Mouse (Mus musculus) layer of hippocampus, adult 2 months (tissue): ENCODE measurements at regions not wholly inside any gene's neighbourhood (a gene's known extent, or its start where the extent isn't known, plus 50 kb on each side); places are given as distances from the start of the nearest gene placed in this dataset.

ENCODE experiments used
- DNase-seq, 2 experiments: peaks; one replicate each; pipeline ENCODE4 v3.0.0; 2022; ENCODE audit warnings: low spot score in 2 of 2
- H3K27ac ChIP-seq: fragments of 200-600 bp; 2 replicates; pipeline ENCODE4 v1.8.1; 2022
- H3K4me3 ChIP-seq: fragments of 200-600 bp; 2 replicates; pipeline ENCODE4 v1.8.1; 2022; ENCODE audit warnings: mild to moderate bottlenecking
- CTCF ChIP-seq: fragments of 200-600 bp; conservative IDR thresholded peaks from 2 replicates; pipeline ENCODE4 v1.8.1; 2022; ENCODE audit warnings: antibody characterized with exemption, mild to moderate bottlenecking, moderate library complexity

DNA sequence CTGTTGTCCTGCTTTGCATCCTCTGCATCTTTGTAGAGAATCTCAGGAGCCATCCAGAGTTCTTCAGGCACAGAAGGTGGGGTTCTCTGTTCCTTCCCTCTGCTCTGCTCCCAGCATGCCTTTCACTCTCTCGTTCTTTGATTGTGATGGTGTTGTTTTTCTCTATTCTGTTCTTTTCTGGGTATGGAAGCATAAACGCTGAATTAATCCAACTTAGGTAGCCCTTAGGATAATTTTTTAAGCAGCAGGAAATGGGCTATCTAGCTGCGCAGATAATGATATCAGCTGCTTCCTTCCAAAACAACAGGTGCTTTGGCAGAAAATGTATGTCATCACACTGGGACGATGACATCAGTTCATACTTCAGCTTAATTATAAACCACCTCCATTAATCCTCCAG lies 395.8 kb upstream of the Plscr5 start:
- H3K27ac ChIP-seq, result no peak overlapping the region

DNA sequence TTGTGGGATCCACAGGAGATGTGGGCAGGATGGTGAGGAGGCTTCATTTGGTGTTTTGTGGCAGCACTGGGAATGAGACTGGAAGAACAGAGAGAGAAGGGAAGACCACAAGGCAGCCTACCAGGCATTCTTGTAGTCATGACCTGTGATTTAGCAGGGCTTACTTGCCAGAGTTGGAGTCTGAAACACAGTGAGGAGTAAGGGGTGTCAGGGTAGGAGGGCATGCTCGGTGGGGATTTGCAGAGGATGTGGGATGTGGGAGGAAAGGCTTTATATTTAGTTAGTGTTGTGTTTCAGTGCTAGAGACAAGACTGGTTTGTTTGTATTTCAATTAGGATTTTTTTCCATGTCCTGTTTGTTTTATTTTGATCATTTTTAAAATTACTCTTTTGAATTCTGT lies 387.3 kb upstream of the Zic1 start:
- no peak overlapping the region for H3K4me3 ChIP-seq
- no peak for TF ChIP-seq CTCF
- no peak for DNase-seq
- H3K27ac ChIP-seq, result no peak overlapping the region

More for the DNA sequence above, 395.8 kb upstream of the Plscr5 start:
- DNase-seq, result no peak
- H3K4me3 ChIP-seq, result no peak overlapping the region
- TF ChIP-seq CTCF, result no peak

DNA sequence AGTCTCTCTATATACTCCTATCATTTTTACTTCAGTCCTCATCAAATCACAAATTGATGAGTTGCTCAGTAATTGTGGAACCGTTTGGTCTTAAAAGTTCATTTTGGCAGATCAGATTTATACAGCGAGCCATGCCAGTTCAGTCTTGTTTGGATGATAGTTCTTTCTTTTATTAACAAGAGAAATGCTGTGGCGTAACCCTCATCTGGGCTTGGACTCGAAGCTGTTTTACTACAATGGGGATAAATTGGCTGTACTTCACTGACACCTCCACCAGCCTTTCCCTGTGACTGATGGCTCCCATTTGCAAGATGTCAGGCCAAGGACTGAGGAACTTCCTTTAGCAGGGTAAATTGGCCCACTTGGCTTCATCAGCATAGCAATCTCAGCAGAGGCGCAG lies 345.5 kb upstream of the Zic1 start:
- DNase-seq, result no peak
- TF ChIP-seq CTCF, result no peak
- Histone ChIP-seq H3K4me3 (no peak overlapping the region), H3K27ac (no peak overlapping the region)

DNA sequence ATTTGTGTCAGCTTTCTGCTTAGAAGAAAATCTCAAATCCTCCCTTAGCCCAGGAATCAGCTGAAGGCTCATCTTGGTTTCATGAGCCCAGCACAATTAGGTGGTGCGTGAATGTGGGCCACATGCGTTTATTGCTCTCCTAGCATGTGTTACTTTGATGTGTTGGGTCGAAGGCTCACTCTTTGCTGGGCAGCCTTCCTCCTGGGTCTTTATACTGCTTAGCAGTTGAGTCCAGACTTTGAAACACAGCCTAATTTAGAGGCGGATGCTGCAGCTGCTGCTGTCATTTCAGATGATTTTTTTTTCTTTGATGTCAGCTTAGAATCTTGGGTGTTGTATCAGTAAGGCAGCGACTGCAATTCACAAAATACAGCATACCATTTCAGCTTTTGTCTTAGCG lies 315.2 kb upstream of the Zic1 start:
- no peak for DNase-seq
- H3K27ac ChIP-seq, result no peak overlapping the region
- H3K4me3 ChIP-seq, result no peak overlapping the region
- no peak for TF ChIP-seq CTCF

DNA sequence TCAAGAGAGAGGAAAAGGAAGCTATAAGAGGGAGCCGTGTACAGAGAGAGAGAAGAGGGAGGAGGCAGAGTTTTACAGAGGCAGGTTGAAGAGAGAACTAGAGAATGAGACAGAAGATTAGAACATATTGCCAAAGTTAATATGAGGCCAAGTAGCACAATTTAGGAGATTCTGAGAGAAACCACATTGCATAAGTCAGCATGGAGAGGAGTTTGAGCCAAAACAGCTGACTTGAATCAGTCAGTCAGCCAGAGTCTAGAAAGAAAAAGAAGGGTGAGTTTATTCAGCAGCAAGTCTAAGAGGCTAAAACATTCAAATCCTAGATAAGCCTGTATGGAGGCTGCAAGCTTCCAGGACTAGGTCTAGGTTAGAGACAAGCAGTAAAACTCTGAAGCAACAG lies 301.1 kb upstream of the Zic1 start:
- no peak for DNase-seq
- Histone ChIP-seq H3K27ac (no peak overlapping the region), H3K4me3 (no peak overlapping the region)
- no peak for TF ChIP-seq CTCF

DNA sequence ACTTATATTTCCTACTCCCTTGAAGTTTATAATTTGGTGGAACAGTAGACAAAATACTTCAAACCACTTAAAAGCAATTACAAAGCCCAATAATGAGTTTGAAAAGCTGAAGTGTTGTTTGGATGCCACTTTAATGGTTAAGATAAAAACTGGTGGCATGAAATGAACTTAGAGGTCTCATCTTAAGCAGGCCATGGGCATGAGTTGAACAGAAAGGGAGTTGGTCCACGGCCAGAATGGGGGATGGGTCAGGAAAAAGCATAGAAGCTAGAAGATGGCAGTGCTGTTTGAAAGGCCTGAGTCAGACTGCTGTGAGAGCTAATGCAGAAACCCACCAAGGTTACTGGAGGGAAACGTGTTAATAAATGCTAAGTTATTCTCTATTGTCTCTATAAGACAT lies 294.5 kb upstream of the Zic1 start:
- no peak for TF ChIP-seq CTCF
- no peak overlapping the region for H3K4me3 ChIP-seq
- DNase-seq, result no peak
- H3K27ac ChIP-seq, result no peak overlapping the region

DNA sequence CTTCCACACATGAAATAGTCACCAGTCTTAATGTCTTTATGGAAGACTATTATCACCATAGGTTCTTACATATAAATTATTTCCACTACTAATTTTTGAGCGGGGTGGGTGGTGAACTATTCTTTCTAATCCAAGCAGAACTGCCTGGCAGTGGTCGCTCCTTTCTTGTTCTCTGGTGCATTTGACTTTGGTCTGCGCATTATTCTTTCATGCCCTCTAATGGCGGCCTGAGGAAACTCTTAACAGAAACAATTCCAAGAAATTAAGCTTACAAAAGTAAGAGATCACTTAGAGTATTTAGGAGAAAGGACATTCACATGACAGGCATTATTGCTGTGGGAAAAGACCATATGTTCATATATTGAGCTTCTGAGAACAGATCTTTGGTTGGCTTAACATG lies 288.5 kb upstream of the Zic1 start:
- DNase-seq, result peak in 1 of 2 experiments; percentile 2
- Histone ChIP-seq H3K27ac (no peak overlapping the region), H3K4me3 (no peak overlapping the region)
- peak; percentile 67 for TF ChIP-seq CTCF

DNA sequence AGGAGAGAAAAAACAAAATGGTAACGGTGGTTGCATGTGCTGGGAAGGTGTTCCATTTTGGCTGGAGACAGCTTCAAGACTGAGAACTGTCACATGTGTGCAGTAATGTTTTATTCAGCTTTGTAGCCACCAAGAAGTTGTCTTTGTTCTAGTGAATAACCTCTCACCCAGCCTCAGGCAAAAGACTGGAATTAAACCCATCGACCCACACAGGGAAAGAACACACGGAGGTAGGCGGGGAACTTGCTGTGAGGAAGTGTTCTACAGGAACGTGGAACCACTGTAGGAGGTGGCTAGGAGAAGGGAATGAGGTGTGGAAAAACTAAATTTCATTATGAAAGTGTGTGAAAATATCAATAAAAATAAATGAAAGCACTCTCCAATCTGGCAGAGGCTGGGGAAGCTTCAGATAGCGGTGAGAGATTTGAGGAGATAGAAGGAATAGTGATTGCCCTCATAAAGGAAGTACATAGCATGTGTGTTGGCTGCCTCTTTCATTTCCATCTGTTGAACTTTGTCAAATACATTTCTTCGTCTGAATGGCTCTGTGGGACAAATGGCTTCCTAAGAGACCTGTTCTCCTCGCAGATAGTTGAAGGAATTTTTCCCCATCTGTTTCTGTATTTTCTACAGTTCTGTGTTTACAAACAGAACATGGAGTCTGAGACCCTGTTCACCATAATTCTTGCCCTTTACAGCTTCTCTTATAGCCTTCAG lies 286.9 kb upstream of the Zic1 start:
- no peak for TF ChIP-seq CTCF
- no peak overlapping the region for H3K4me3 ChIP-seq
- H3K27ac ChIP-seq, result no peak overlapping the region
- DNase-seq, result no peak

DNA sequence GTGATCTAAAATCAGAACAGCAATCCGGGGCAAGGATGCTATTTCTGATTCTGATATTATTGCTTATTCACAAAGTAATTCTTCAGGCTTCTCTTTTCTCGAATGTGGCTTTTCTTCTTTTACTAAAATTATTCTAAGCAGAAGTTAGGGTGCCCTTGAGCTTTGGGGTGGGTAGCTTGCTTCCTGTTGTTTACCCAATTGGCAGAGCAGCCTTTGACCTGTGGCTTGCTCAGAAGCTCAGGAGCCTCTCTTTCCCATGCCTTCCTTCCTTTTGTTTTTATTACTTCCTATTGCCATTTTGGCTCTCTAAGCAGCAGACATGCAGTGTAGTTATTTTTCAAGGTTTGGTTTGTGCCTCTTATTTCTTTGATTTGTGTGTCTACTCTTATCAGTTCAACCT lies 244.8 kb upstream of the Zic1 start:
- DNase-seq, result no peak
- H3K4me3 ChIP-seq, result no peak overlapping the region
- no peak for TF ChIP-seq CTCF
- H3K27ac ChIP-seq, result no peak overlapping the region

DNA sequence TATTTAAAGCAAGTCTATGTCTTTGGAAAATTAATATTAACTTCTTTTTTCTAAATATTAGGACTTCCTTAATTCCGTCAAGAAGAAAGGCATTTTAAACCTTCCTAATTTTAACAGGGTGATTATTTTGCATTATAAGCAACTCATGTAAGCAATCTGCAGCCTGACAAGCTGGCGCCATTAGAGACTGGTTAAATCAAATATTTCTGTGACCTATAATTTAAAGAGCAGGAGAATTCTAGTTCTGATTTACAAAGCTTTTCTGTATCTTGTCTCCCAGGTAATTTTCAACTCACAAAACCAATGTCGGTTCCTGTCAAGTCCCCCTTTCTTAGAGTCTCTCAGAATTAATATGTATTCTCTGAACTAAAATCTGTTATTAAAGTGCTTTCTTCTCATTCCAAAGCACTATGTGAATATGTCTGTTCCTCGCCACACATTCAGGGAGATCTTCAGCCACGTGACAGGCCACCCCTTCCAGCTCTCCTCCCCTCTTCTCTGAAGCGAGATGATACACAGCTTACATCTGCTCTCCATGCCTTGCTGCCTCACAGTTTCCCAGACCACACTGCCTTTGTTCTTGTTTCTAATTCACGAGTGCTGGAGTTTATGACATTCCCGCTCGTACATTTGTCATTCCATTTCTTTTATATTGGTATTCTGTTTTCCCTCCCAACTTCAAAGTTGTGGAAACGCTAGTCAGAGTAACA lies 244.0 kb upstream of the Zic1 start:
- TF ChIP-seq CTCF, result no peak
- H3K4me3 ChIP-seq, result no peak overlapping the region
- no peak for DNase-seq
- H3K27ac ChIP-seq, result no peak overlapping the region

DNA sequence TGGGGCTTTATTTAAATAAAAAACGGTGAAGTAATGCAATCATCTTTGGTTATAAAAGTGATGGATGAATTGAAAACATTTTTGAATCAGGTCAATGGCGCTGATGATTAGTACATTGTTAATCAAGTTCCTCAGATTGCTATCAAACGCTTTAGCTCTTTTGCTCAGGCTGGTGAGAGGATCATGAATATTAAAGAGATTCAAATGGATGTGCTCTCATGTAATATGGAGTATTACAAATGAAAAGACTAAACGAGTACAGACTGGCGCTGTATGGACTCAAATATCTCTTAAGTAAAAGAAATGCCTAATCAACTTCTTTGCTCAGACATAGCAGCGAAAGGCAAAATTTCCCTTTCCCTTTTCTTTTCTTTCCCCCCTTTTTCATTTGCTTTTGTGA lies 236.1 kb upstream of the Zic1 start:
- Histone ChIP-seq H3K4me3 (no peak overlapping the region), H3K27ac (no peak overlapping the region)
- no peak for DNase-seq
- no peak for TF ChIP-seq CTCF

DNA sequence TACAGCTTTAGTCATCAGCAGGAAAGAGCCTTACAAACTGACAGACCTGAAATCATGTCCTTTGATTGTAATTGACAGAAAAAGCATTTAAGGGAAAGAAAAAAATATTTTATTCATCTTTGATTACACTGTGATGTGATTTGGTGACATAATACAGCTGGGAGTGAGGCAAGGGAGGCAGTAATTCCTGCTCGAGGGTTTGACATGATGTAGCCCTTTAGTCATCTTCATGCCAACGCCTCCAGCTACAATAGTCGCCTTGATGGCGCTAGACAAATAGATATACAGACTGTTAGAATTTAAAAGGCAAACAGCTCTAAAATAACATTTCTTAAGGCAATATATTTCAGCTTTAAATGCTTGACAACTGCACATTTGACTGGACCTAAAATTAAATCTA lies 226.3 kb upstream of the Zic1 start:
- no peak for TF ChIP-seq CTCF
- no peak overlapping the region for H3K4me3 ChIP-seq
- H3K27ac ChIP-seq, result no peak overlapping the region
- no peak for DNase-seq

DNA sequence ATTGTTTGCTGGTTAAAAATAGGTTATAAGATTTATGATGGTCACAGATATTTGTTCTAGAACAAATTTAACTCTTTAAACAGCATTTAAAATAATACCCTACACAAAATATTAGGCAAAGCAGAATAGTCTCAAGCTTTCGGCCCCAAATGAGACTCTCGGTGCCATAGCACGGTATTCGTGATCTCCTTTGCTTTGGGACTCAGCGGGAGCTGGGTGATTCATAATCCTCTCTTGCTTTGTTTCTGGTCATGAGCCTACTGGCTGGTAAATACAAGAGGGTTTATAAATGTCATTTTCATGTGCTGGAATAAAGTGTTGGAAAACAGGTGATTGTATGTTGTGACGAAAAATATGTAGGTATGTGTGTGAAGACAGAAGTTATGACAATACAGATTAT lies 223.1 kb upstream of the Zic1 start:
- Histone ChIP-seq H3K4me3 (no peak overlapping the region), H3K27ac (no peak overlapping the region)
- TF ChIP-seq CTCF, result no peak
- no peak for DNase-seq

DNA sequence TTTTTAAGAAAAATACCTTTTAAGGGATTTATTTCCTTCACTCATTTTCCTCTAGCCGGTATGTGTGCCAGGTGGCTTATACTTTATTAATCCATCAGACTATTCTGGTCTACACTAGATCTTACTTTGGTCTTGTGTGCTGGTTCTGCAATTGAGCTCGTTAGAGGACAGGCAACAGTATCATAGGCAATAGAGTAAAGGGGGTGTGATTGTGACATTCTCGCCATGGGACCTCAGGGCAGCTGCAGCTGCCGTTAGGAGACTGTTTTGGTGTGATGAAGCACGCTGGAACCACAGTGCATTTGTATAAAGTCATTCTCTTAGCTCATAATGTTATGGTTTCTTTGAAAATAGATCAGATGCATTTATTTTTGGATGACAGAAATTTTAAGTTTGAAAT lies 222.3 kb upstream of the Zic1 start:
- no peak for DNase-seq
- no peak for TF ChIP-seq CTCF
- no peak overlapping the region for H3K4me3 ChIP-seq
- no peak overlapping the region for H3K27ac ChIP-seq
